Mouse (Mus musculus) layer of hippocampus, adult 11-12 months (tissue): Measurements from ENCODE around the gene Dlst.

ENCODE experiments used
- DNase-seq: peaks from one replicate; pipeline ENCODE4 v3.0.0; 2022; ENCODE audit warnings: low spot score

The Dlst gene

GRCm38 (mm10) chr12:85150321-85151001 is 39.8 kb downstream of the Dlst start:
- DNase-seq = no peak

GRCm38 (mm10) chr12:85151002-85151774 is 40.6 kb downstream of the Dlst start, which contains the start of gene Rps6kl1:
Gene Rps6kl1, minus strand, starts transcription at chr12:85151264.
- peak; percentile 74 for DNase-seq

GRCm38 (mm10) chr12:85153011-85153410 is 42.4 kb downstream of the Dlst start:
- no peak for DNase-seq

- no peak for DNase-seq
Observed at GRCm38 (mm10) chr12:85156324-85156723, 45.7 kb downstream of the Dlst start.

- DNase-seq = no peak
Observed at GRCm38 (mm10) chr12:85157797-85158460, 47.3 kb downstream of the Dlst start.

GRCm38 (mm10) chr12:85158801-85159200 is 48.2 kb downstream of the Dlst start:
- no peak for DNase-seq

GRCm38 (mm10) chr12:85159592-85159991 is 49.0 kb downstream of the Dlst start:
- DNase-seq = no peak

- DNase-seq = no peak
Observed at GRCm38 (mm10) chr12:85164996-85165395, 54.4 kb downstream of the Dlst start.

- DNase-seq = no peak
Observed at GRCm38 (mm10) chr12:85166631-85167030, 56.0 kb downstream of the Dlst start.

GRCm38 (mm10) chr12:85169117-85169858 is 58.7 kb downstream of the Dlst start:
- DNase-seq = peak; percentile 88

GRCm38 (mm10) chr12:85169877-85170276 is 59.2 kb downstream of the Dlst start:
- no peak for DNase-seq

- DNase-seq = no peak
Observed at GRCm38 (mm10) chr12:85170284-85170947, 59.8 kb downstream of the Dlst start.

GRCm38 (mm10) chr12:85170948-85171307 is 60.3 kb downstream of the Dlst start:
- no peak for DNase-seq

GRCm38 (mm10) chr12:85174016-85174415 is 63.4 kb downstream of the Dlst start:
- no peak for DNase-seq

GRCm38 (mm10) chr12:85175087-85175675 is 64.5 kb downstream of the Dlst start:
- no peak for DNase-seq

GRCm38 (mm10) chr12:85175926-85176845 is 65.6 kb downstream of the Dlst start:
- DNase-seq = no peak

- DNase-seq = no peak
Observed at GRCm38 (mm10) chr12:85176846-85177523, 66.4 kb downstream of the Dlst start.

GRCm38 (mm10) chr12:85177740-85178239 is 67.2 kb downstream of the Dlst start, which contains the start of gene Pgf:
Gene Pgf, minus strand, starts transcription at chr12:85177790.
- no peak for DNase-seq

GRCm38 (mm10) chr12:85178294-85178693 is 67.7 kb downstream of the Dlst start:
- no peak for DNase-seq
